Mouse (Mus musculus) heart, postnatal 0 days (tissue): Measurements from ENCODE around the gene Xpc.

Source experiments
- CTCF ChIP-seq: IDR thresholded peaks from 2 replicates; pipeline ENCODE4 v1.5.1; 2016; ENCODE audit warnings: antibody characterized with exemption, control low read depth, low read depth
- EP300 ChIP-seq: IDR thresholded peaks from 2 replicates; pipeline ENCODE4 v1.6.1; 2016; ENCODE audit warnings: antibody characterized with exemption, low read depth

GRCm38 (mm10) chr6:91559371-91559770 lies 43.7 kb upstream of the Xpc start:
- no peak for TF ChIP-seq EP300
- TF ChIP-seq CTCF, result no peak
